Mouse (Mus musculus) lung, adult 2 months (tissue): ENCODE results near the gene Lbhd1.

Experiments used
- CTCF ChIP-seq: fragments of 200-500 bp; IDR thresholded peaks from 2 replicates; pipeline ENCODE4 v1.5.1; 2011; ENCODE audit warnings: mild to moderate bottlenecking, low read length, control low read depth; ENCODE audit not compliant: insufficient read depth
- POLR2A ChIP-seq: fragments of 200-500 bp; IDR thresholded peaks from 2 replicates; pipeline ENCODE4 v1.6.1; 2011; ENCODE audit warnings: low read depth, mild to moderate bottlenecking, control low read depth, low read length, borderline replicate concordance; ENCODE audit errors: extremely low read depth

- TF ChIP-seq POLR2A (no peak), CTCF (no peak)
Measured at GRCm38 (mm10) chr19:8841012-8841411, 42.5 kb upstream of the Lbhd1 start.
